Mouse (Mus musculus) heart, adult 2 months (tissue): Measurements from ENCODE around the gene Dpm3. TPM values are rescaled to one million over a fixed set of nuclear protein-coding genes. Genes with fewer than 3 reads are reported as not detected.
"Not testable (repeated sequence)": the region's sequence is repeated elsewhere in the genome, so short reads cannot be mapped to it uniquely, and the experiment has no call there.

ENCODE experiments used
- DNase-seq, 2 experiments: peaks; one replicate each; pipeline ENCODE4 v3.0.0; 2021
- H3K27ac ChIP-seq: fragments of 200-600 bp; 2 replicates; pipeline ENCODE4 v1.8.1; 2022
- H3K27me3 ChIP-seq: fragments of 200-500 bp; 2 replicates; pipeline ENCODE4 v1.6.1; 2012; ENCODE audit warnings: mild to moderate bottlenecking, low read length, inconsistent platforms, mixed read lengths; ENCODE audit not compliant: control insufficient read depth, insufficient read depth
- H3K36me3 ChIP-seq: fragments of 200-500 bp; 2 replicates; pipeline ENCODE4 v1.6.1; 2012; ENCODE audit warnings: low read length, inconsistent platforms; ENCODE audit not compliant: control insufficient read depth, insufficient read depth
- H3K4me1 ChIP-seq: fragments of 200-500 bp; 2 replicates; pipeline ENCODE4 v1.6.1; 2011; ENCODE audit warnings: low read length; ENCODE audit not compliant: control insufficient read depth, insufficient read depth
- H3K4me3 ChIP-seq: fragments of 200-600 bp; 2 replicates; pipeline ENCODE4 v1.8.1; 2022
- H3K79me2 ChIP-seq: fragments of 200-500 bp; replicated peaks from 2 replicates; pipeline ENCODE4 v1.6.1; 2012; ENCODE audit warnings: mild to moderate bottlenecking, inconsistent platforms, low read length, moderate library complexity, mixed read lengths; ENCODE audit not compliant: control insufficient read depth, insufficient read depth
- H3K9ac ChIP-seq: fragments of 200-500 bp; 2 replicates; pipeline ENCODE4 v1.6.1; 2012; ENCODE audit warnings: low read depth, mild to moderate bottlenecking, control low read depth, inconsistent platforms, low read length, mixed read lengths
- CTCF ChIP-seq: fragments of 200-600 bp; IDR thresholded peaks from 2 replicates; pipeline ENCODE4 v1.8.1; 2022; ENCODE audit warnings: antibody characterized with exemption, mild to moderate bottlenecking, moderate library complexity
- EP300 ChIP-seq: fragments of 200-500 bp; IDR thresholded peaks from 2 replicates; pipeline ENCODE4 v1.6.1; 2011; ENCODE audit warnings: low read depth, low read length, control low read depth; ENCODE audit not compliant: insufficient read depth
- POLR2A ChIP-seq: fragments of 200-500 bp; IDR thresholded peaks from 2 replicates; pipeline ENCODE4 v1.6.1; 2011; ENCODE audit warnings: mild to moderate bottlenecking, low read depth, low read length, control low read depth; ENCODE audit not compliant: insufficient read depth
- WGBS: fragments of 180-500 bp; shearing (Covaris S2); methylation state at CpG from one replicate; pipeline ENCODE4 v1.1.7; 2018; 5-methylcytosine and 5-hydroxymethylcytosine counted together
- intact Hi-C: fragments of 180-260 bp; cut with DNase I; formaldehyde crosslinking; loops from one replicate; pipeline ENCODE4 v1.15.1; 2025
- polyA plus RNA-seq: library from polyadenylated mRNA; depleted of rRNA; stranded (reverse); fragments of >200 nt; gene quantifications from 2 replicates; pipeline ENCODE4 v1.2.3, GENCODE M21; 2012
- total RNA-seq, 2 experiments: library from RNA; stranded (reverse); gene quantifications; 2 replicates each; pipeline ENCODE4 v1.2.3; 2021

Gene Dpm3
- total and polyA plus RNA-seq, 3 experiments, result 54.3 to 160 (median 58.2) TPM

DNA sequence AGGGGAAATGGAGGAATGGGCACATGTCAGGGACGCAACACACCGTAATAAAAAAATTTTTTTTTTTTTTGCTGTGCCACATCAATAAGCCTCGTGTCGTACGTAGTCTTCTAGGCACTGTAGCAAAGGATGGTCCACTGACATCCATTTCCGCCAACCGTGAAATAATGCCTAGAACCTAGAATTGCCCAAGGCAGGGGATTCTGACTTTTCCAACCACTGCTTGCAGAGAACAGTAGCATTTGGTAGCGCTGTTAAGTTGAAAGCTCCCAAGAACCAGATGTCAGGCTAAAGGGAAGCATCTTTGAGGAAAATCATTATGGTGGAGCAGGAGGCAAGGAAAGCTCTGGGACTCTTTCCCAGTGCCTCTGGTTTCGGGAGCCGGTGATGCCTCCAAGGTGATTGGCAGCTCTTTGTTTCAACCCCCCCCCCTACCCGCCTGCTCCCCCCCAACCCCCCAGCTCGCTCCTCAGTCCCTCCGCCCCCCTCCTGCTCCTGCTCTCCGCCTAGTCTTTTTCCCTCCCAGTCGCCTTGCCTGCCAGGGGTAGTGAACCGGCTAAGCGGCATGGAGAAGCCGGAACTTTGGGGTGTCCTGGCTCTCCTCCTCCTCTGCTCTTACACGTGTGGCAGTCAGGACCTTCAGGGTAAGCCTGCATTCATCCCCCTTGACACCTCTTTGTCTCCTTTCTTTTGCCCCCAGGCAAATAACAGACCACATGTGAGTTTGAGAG, 44.3 kb upstream of the Dpm3 start, which contains the start of gene Thbs3:
Gene Thbs3, plus strand, starts transcription at position 500 of the 731 bp plus-strand sequence.
- no peaks in the 10 kb centered on the region for H3K36me3 ChIP-seq
- H3K79me2 ChIP-seq, result no peaks in the 10 kb centered on the region
- H3K27me3 ChIP-seq, result no peaks in the 10 kb centered on the region
- H3K4me1 ChIP-seq, result peaks cover 5% of the 10 kb centered on the region
- peak within 1 kb of the TSS; percentile 95 for H3K9ac ChIP-seq
- H3K4me3 ChIP-seq, result peak within 1 kb of the TSS; percentile 88
- intact Hi-C loops, result loop anchor here (2.0 to 10.0 kb wide), 4 partner anchors 18 to 270 kb away; partner anchors contain the start of gene Clk2
- peak; percentile 55 to 57 for DNase-seq
- no peak for TF ChIP-seq POLR2A
- TF ChIP-seq CTCF, result no peak
- no peak for TF ChIP-seq EP300
- 3% methylated on average over 19 of the region's 19 CpGs for WGBS
- H3K27ac ChIP-seq, result peak within 1 kb of the TSS; percentile 88

- DNase-seq, result peak; percentile 83 to 84
- Histone ChIP-seq H3K36me3 (no peaks in the 10 kb centered on the region), H3K9ac (no peak overlapping the region), H3K27ac (no peak overlapping the region; the same call in 1 of the 2 replicates), H3K4me1 (peaks cover 5% of the 10 kb centered on the region), H3K4me3 (peak overlapping the region; percentile 34; the same call in 1 of the 2 replicates), H3K27me3 (no peaks in the 10 kb centered on the region), H3K79me2 (no peaks in the 10 kb centered on the region)
- no peak for TF ChIP-seq POLR2A
- TF ChIP-seq EP300, result peak; percentile 85
- intact Hi-C loops, result loop anchor here (2.0 to 10.0 kb wide), 5 partner anchors 19 to 271 kb away; partner anchors contain the start of gene Clk2
- 0% methylated on average over 6 of the region's 6 CpGs for WGBS
Observed at GRCm38 (mm10) chr3:89215853-89216252, 43.3 kb upstream of the Dpm3 start.

DNA sequence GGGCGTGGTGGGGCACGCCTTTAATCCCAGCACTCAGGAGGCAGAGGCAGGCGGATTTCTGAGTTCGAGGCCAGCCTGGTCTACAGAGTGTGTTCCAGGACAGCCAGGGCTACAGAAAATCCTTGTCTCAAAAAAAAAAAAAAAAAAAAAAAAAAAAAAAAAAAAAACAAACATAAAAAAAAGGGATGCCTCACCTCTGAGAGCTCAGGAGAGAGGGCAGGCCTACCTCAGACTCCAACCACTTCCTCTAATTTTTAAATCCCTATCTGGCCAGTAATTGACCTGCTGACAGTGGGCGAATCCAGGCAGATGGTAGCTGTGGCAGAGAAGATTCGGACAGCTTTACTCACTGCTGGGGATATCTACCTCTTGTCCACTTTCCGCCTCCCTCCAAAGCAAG, 42.8 kb upstream of the Dpm3 start:
- not testable (repeated sequence) for DNase-seq
- intact Hi-C loops, result loop anchor here (2.0 to 10.0 kb wide), 2 partner anchors 100 to 272 kb away; no protein-coding TSS in a partner anchor

DNA sequence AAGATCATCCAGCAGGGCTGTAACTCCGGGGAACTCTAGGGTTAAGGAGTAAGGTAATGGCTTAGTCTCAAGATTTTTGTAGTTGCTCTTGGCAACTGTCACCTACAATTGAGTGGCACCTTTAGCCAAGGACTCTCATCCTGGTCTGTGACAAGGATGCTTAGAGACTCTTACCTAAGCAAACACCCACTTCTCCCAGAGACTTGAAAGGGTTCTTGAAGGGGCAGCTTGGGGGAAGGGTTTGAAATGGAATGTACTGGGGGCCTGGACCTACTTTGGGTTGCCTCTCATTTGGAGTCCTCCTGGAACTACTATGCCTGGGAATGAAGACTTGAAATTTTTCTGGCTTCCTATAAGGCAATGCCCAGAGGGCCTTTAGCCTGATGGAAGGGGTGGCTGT, 40.9 kb upstream of the Dpm3 start:
- TF ChIP-seq EP300 (no peak), POLR2A (no peak), CTCF (no peak)
- H3K36me3 ChIP-seq, result no peaks in the 10 kb centered on the region
- H3K27me3 ChIP-seq, result no peaks in the 10 kb centered on the region
- 92% methylated on average over 1 of the region's 1 CpGs for WGBS
- peaks cover 5% of the 10 kb centered on the region; the same call in 1 of the 2 replicates for H3K4me1 ChIP-seq
- H3K27ac ChIP-seq, result no peak overlapping the region
- H3K4me3 ChIP-seq, result no peak overlapping the region
- H3K9ac ChIP-seq, result no peak overlapping the region
- no peaks in the 10 kb centered on the region for H3K79me2 ChIP-seq
- no peak for DNase-seq
- intact Hi-C loops, result loop anchor here (10.0 kb wide), 1 partner anchor 273 kb away; no protein-coding TSS in a partner anchor

More for the DNA sequence above, 42.8 kb upstream of the Dpm3 start:
- H3K9ac ChIP-seq, H3K4me1 ChIP-seq, H3K36me3 ChIP-seq, H3K27ac ChIP-seq, H3K79me2 ChIP-seq, H3K27me3 ChIP-seq, H3K4me3 ChIP-seq: not testable (repeated sequence)
- WGBS, result 62% methylated on average over 7 of the region's 7 CpGs

DNA sequence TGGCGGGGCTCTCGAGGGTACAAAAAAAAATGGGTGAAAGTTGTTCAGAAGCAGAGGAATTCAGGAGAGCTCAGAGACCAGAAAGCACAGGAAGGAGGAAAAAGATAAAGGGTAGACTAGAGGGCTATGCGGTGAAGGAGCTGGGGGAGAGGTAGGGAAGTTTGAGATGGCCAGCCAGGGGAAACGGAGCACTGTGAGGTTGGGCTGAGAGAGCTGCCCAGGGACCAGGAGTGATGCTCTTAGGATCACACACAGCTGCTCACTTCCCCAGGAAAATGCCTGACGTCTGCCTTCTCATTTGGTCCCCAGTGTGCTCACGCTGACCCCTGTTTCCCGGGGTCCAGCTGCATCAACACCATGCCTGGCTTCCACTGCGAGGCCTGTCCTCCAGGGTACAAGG, 39.6 kb upstream of the Dpm3 start:
- H3K36me3 ChIP-seq, result no peaks in the 10 kb centered on the region
- DNase-seq, result no peak
- TF ChIP-seq EP300 (no peak), CTCF (no peak), POLR2A (no peak)
- H3K79me2 ChIP-seq, result no peaks in the 10 kb centered on the region
- no peak overlapping the region for H3K9ac ChIP-seq
- no peak overlapping the region for H3K4me3 ChIP-seq
- WGBS, result 28% methylated on average over 8 of the region's 8 CpGs
- H3K27me3 ChIP-seq, result no peaks in the 10 kb centered on the region
- no peak overlapping the region for H3K27ac ChIP-seq
- intact Hi-C loops, result loop anchor here (10.0 kb wide), 1 partner anchor 275 kb away; no protein-coding TSS in a partner anchor
- peaks cover 5% of the 10 kb centered on the region; the same call in 1 of the 2 replicates for H3K4me1 ChIP-seq

- TF ChIP-seq CTCF, result no peak
- no peak for TF ChIP-seq EP300
- TF ChIP-seq POLR2A, result no peak
- intact Hi-C loops, result no loop called here
- H3K27me3 ChIP-seq, result no peaks in the 10 kb centered on the region
- no peak for DNase-seq
- no peaks in the 10 kb centered on the region for H3K79me2 ChIP-seq
- H3K9ac ChIP-seq, result no peak overlapping the region
- 85% methylated on average over 5 of the region's 5 CpGs for WGBS
- H3K4me1 ChIP-seq, result no peaks in the 10 kb centered on the region
- no peaks in the 10 kb centered on the region for H3K36me3 ChIP-seq
- no peak overlapping the region for H3K4me3 ChIP-seq
- no peak overlapping the region for H3K27ac ChIP-seq
Observed at GRCm38 (mm10) chr3:89221167-89221566, 38.0 kb upstream of the Dpm3 start.
